Mouse (Mus musculus): ENCODE results near the gene Fbxo42.

DNA sequence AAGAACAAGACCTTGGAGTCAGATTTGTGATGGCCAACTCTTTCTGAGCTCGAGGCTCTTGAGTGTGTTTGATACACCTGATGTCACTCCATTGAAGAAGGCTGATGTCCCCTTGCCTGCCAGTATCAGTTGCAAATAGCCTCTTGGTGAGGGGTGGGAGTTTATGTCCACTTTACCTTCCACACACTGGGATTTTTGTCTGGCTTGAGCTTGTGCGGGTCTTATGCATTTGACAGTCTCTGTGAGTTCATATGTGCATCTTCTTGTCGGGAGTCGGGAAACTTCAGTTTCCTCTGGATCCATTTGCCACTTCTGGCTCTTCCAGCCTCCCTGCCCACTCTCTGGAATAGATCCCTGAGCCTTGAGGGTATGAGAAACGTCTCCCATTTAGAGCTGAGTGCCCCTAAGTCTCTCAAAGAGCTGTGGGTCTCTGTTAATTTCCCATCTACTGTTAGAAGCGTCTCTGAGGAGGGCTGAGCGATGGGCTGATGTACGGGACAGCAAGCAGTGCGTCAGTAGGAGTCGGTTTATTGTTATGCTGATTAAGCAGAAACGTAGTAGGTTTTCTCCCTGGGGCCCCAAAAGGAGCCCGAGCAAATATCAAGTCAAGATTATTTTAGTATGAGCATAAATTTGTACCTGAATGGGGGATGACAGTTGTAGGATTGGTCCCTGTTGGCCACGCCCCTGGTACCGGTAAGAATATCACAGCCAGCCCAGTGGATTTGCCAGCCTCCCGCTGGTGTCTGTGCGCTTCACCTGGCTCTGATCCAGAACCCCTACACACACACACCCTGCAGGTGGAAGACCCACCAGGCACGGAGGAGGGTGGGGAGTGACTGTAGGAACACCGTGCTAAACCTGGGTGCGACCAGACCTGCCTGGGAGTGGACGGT is 91.0 kb downstream of the Fbxo42 start:
- TF ChIP-seq GATA1 (IDR thresholded peaks at IDR 0.05; ENCODE audit: borderline replicate concordance, low read length), result no peak
- TF ChIP-seq FLI1 (IDR thresholded peaks at IDR 0.05; ENCODE audit: low read length), result no peak

Measured in megakaryocyte, embryonic 14.5 days (primary cell).